Mouse (Mus musculus): ENCODE measurements around the gene Eri3. TPM values are rescaled to one million over a fixed set of nuclear protein-coding genes. Genes with fewer than 3 reads are reported as not detected.

The Eri3 gene
- 14.2 TPM for polyA plus RNA-seq (2015; fragmentation: Illumina TruSeq; extraction: RNeasy Lipid Tissue Mini Kit (QIAGEN cat#74804); ENCODE audit: insufficient read depth, low read depth, low replicate concordance)

GRCm38 (mm10) chr4:117550140-117550851, at the start of gene Eri3:
Gene Eri3, plus strand, starts transcription at chr4:117550365.

DNA sequence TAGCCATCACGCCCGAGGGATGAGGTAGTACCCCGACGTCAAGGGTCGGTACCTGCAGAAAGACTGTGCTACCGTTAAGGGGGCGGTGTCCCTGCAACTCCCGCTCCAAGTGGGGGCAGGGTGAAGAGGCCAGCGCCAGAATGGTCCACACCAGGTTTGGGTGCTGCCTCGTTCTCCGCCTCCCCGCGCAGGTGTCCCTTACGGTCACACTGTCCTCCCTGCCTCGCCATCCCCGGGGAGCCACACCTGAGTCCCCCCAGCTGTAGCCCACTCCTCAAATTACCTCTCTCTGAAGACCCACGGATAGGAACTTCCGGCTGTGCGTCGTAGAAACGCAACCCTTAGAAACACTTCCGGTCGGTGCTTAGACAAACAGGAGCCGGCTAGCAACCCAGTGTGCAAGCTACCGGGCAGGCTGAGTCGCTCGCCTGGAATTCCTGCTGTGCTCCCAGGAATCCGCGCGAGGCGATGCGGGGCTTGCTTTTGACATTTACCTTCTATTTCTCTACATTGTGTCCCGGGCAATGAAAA, 131.8 kb downstream of the Eri3 start, which contains the start of gene Dmap1:
TSS of gene Dmap1 (minus strand) at position 343 of the 531 bp plus-strand sequence.

Other genes with a start within 250 kb of the Eri3 start
- 20.5 TPM for gene Rnf220, start 53.3 kb upstream of the Eri3 start, polyA plus RNA-seq (2015; fragmentation: Illumina TruSeq; extraction: RNeasy Lipid Tissue Mini Kit (QIAGEN cat#74804); ENCODE audit: insufficient read depth, low read depth, low replicate concordance)
- 6.2 TPM for gene Dmap1, start 131.9 kb downstream of the Eri3 start, polyA plus RNA-seq (2015; fragmentation: Illumina TruSeq; extraction: RNeasy Lipid Tissue Mini Kit (QIAGEN cat#74804); ENCODE audit: insufficient read depth, low read depth, low replicate concordance)
- not detected for gene Gm12845, start 174.0 kb downstream of the Eri3 start, polyA plus RNA-seq (2015; fragmentation: Illumina TruSeq; extraction: RNeasy Lipid Tissue Mini Kit (QIAGEN cat#74804); ENCODE audit: insufficient read depth, low read depth, low replicate concordance)
- gene Klf17, start 215.3 kb downstream of the Eri3 start, polyA plus RNA-seq (2015; fragmentation: Illumina TruSeq; extraction: RNeasy Lipid Tissue Mini Kit (QIAGEN cat#74804); ENCODE audit: insufficient read depth, low read depth, low replicate concordance) = not detected